14 mouse cellular contexts compared by ENCODE assay signal in genomic region chr4:135913433-135913832, GRCm38 (mm10). TPM values are rescaled to one million over a fixed set of nuclear protein-coding genes. Genes with fewer than 3 reads are reported as not detected.
DNase-seq lines count a peak whose midpoint lies in the region; ATAC-seq and TF ChIP-seq lines count a peak whose summit lies in the region.
"Had no signal": no experiment of that assay in that cellular context is flagged by ENCODE, and none has a peak within 500 bp of the region (broad histone marks: within the 10 kb centered on the region; RNA-seq: fewer than 3 reads in every experiment).

No protein-coding gene starts in this region.

- WGBS in liver, adult 2 months: 53% methylated on average over 4 of the region's 4 CpGs
- WGBS in liver, postnatal 0 days (ENCODE audit: insufficient replicate concordance): 41% methylated on average over 4 of the region's 4 CpGs
- 71% methylated on average over 4 of the region's 4 CpGs for WGBS in intestine, postnatal 0 days

- no peak for DNase-seq in liver, adult 2 months (ENCODE audit: extremely low read depth, low read depth, low spot score)
- DNase-seq in liver (no peak), G1E (ENCODE audit: low spot score) (no peak)
- no peak for DNase-seq in liver, postnatal 0 days
- DNase-seq in kidney, postnatal 4 days: no peak
- DNase-seq: adrenal gland, postnatal 25 days; cerebellum, adult 9-10 months; kidney, adult 9 months; layer of hippocampus, postnatal 36 days; thymus, adult 2 months had no signal

- H3K4me2 ChIP-seq in liver, postnatal 0 days (ENCODE audit: low read depth, low read length): 0 out of 2 replicates have a peak overlapping the region, but pooled peaks have one; percentile 14
- no peak overlapping the region for H3K4me2 ChIP-seq in intestine, postnatal 0 days (replicated peaks; ENCODE audit: low read depth)
- H3K4me2 ChIP-seq: heart, embryonic 13.5 days had no signal

- no peak for TF ChIP-seq CTCF in liver, adult 2 months (IDR thresholded peaks at IDR 0.05; ENCODE audit: low read depth, low read length)
- TF ChIP-seq CTCF in G1E (IDR thresholded peaks at IDR 0.05; ENCODE audit: low read depth, low read length): no peak
- no peak for TF ChIP-seq CTCF in liver, postnatal 0 days (IDR thresholded peaks at IDR 0.05; ENCODE audit: low read depth)
- no peak for TF ChIP-seq CTCF in intestine, postnatal 0 days (IDR thresholded peaks at IDR 0.05; ENCODE audit: low read depth)

- peak; percentile 58 for TF ChIP-seq EP300 in liver, postnatal 0 days (IDR thresholded peaks at IDR 0.05; ENCODE audit: low read depth)

- ATAC-seq in G1E (ENCODE audit: extremely low read depth, insufficient number of reproducible peaks, low FRiP score, poor library complexity, severe bottlenecking): peak; percentile 12; the same call in 1 of the 2 replicates
- ATAC-seq in common myeloid progenitor, adult 5-6 weeks (replicated peaks; ENCODE audit: low read depth, poor library complexity, severe bottlenecking): 0 out of 2 replicates have a peak, but pooled peaks have one; percentile 28
- ATAC-seq in liver, postnatal 0 days: no peak
- ATAC-seq in intestine, postnatal 0 days: no peak
- ATAC-seq: lung, postnatal 0 days had no signal

- no peaks in the 10 kb centered on the region for H3K9me3 ChIP-seq in G1E (replicated peaks)
- H3K9me3 ChIP-seq in liver, postnatal 0 days (ENCODE audit: low read length): no peaks in the 10 kb centered on the region
- H3K9me3 ChIP-seq in intestine, postnatal 0 days (ENCODE audit: control insufficient read depth): no peaks in the 10 kb centered on the region
- H3K9me3 ChIP-seq: heart, embryonic 13.5 days had no signal

- no peak overlapping the region for H3K9ac ChIP-seq in liver, adult 2 months (ENCODE audit: low read depth, low read length)
- no peak overlapping the region for H3K9ac ChIP-seq in liver, postnatal 0 days (replicated peaks)
- no peak overlapping the region for H3K9ac ChIP-seq in intestine, postnatal 0 days (ENCODE audit: low read depth, low read length)
- H3K9ac ChIP-seq: heart, embryonic 13.5 days had no signal

- H3K4me1 ChIP-seq in liver, adult 2 months (ENCODE audit: control insufficient read depth, insufficient read depth, low read length): no peaks in the 10 kb centered on the region; the same call in 1 of the 2 replicates
- H3K4me1 ChIP-seq in G1E (ENCODE audit: insufficient read depth, low read depth, low read length): peaks cover 48% of the 10 kb centered on the region
- peaks cover 7% of the 10 kb centered on the region; the same call in 1 of the 2 replicates for H3K4me1 ChIP-seq in liver, postnatal 0 days (ENCODE audit: insufficient read depth)
- H3K4me1 ChIP-seq in intestine, postnatal 0 days (replicated peaks; ENCODE audit: control insufficient read depth, insufficient read depth, low read length): peaks cover 10% of the 10 kb centered on the region; the same call in 1 of the 2 replicates

- TF ChIP-seq POLR2A in liver, adult 2 months (IDR thresholded peaks at IDR 0.05; ENCODE audit: extremely low read depth, insufficient read depth, low read length): no peak

- peak overlapping the region; percentile 58; the same call in 1 of the 2 replicates for H3K27ac ChIP-seq in liver, adult 2 months (replicated peaks; ENCODE audit: insufficient read depth, low read depth, low read length)
- H3K27ac ChIP-seq in liver, postnatal 0 days (ENCODE audit: low read depth): peak overlapping the region; percentile 40; the same call in 1 of the 2 replicates
- H3K27ac ChIP-seq in intestine, postnatal 0 days (ENCODE audit: low read depth, low read length): no peak overlapping the region
- H3K27ac ChIP-seq: heart, embryonic 13.5 days had no signal

- H3K79me2 ChIP-seq in liver, adult 2 months (ENCODE audit: control insufficient read depth, insufficient read depth, low read length): no peaks in the 10 kb centered on the region

- H3K36me3 ChIP-seq in liver, adult 2 months (ENCODE audit: control insufficient read depth, insufficient read depth, low read length): no peaks in the 10 kb centered on the region
- H3K36me3 ChIP-seq in G1E (replicated peaks): peaks cover 34% of the 10 kb centered on the region
- peaks cover 6% of the 10 kb centered on the region; the same call in 1 of the 2 replicates for H3K36me3 ChIP-seq in liver, postnatal 0 days (replicated peaks; ENCODE audit: insufficient read depth, low read length)
- H3K36me3 ChIP-seq in intestine, postnatal 0 days (ENCODE audit: control insufficient read depth, insufficient read depth): no peaks in the 10 kb centered on the region
- H3K36me3 ChIP-seq: heart, embryonic 13.5 days had no signal

- H3K27me3 ChIP-seq in liver, adult 2 months (ENCODE audit: control insufficient read depth, insufficient read depth, low read length): no peaks in the 10 kb centered on the region
- peaks cover 3% of the 10 kb centered on the region; the same call in 1 of the 2 replicates for H3K27me3 ChIP-seq in G1E (ENCODE audit: insufficient read depth, low read length)
- no peaks in the 10 kb centered on the region for H3K27me3 ChIP-seq in liver, postnatal 0 days (ENCODE audit: insufficient read depth, low read length)
- no peaks in the 10 kb centered on the region for H3K27me3 ChIP-seq in intestine, postnatal 0 days (replicated peaks; ENCODE audit: control insufficient read depth, insufficient read depth, low read length)
- H3K27me3 ChIP-seq: heart, embryonic 13.5 days had no signal

- peak overlapping the region; percentile 43; the same call in 1 of the 2 replicates for H3K4me3 ChIP-seq in liver, adult 2 months (ENCODE audit: insufficient read depth, low read depth, low read length)
- no peak overlapping the region for H3K4me3 ChIP-seq in G1E (ENCODE audit: low read depth, low read length)
- H3K4me3 ChIP-seq in liver, postnatal 0 days (ENCODE audit: low read depth, low read length): no peak overlapping the region
- no peak overlapping the region for H3K4me3 ChIP-seq in intestine, postnatal 0 days (ENCODE audit: low read depth, low read length)
- H3K4me3 ChIP-seq: heart, embryonic 13.5 days had no signal

RNA-seq across cellular contexts. Expression of gene Fuca1, which starts 7.1 kb away (rescaled TPM):
- 45.7 and 46.4 TPM in 2 replicates for total RNA-seq in liver, adult 2 months (2014; rRNA removed)
- polyA plus RNA-seq in liver, adult 2 months (2012; rRNA removed): 54.9 and 58.7 TPM in 2 replicates
- 32.8 and 66.2 TPM in 2 replicates for total RNA-seq in G1E (2014; fragmentation: Nextera tagmentation)
- total RNA-seq in G1E (2017): 149 and 150 TPM in 2 replicates
- polyA plus RNA-seq in G1E (2012): 13.9 and 16.9 TPM in 2 replicates
- total RNA-seq in common myeloid progenitor, adult 5-6 weeks (2017): 70.8 and 71.5 TPM in 2 replicates
- 45.2 and 50.7 TPM in 2 replicates for polyA plus RNA-seq in liver, postnatal 0 days (2015; fragmentation: Nextera tagmentation; extraction: Ambion mirVana)
- polyA plus RNA-seq in intestine, postnatal 0 days (2015; fragmentation: Nextera tagmentation; extraction: Ambion mirVana): 717 and 739 TPM in 2 replicates

RNA-seq across cellular contexts. Expression of gene Cnr2, which starts 18.2 kb away (rescaled TPM):
- total RNA-seq in liver, adult 2 months (2014; rRNA removed): 3.0 and 3.9 TPM in 2 replicates
- 1.4 and 2.1 TPM in 2 replicates for polyA plus RNA-seq in liver, adult 2 months (2012; rRNA removed)
- total RNA-seq in G1E (2014; fragmentation: Nextera tagmentation) (13.4 and 13.6 TPM in 2 replicates), G1E (2017) (28.2 and 30.6 TPM in 2 replicates)
- 4.0 and 5.1 TPM in 2 replicates for polyA plus RNA-seq in G1E (2012)
- 9.4 and 10.9 TPM in 2 replicates for total RNA-seq in common myeloid progenitor, adult 5-6 weeks (2017)
- polyA plus RNA-seq in liver, postnatal 0 days (2015; fragmentation: Nextera tagmentation; extraction: Ambion mirVana): 2.5 and 2.6 TPM in 2 replicates
- polyA plus RNA-seq in intestine, postnatal 0 days (2015; fragmentation: Nextera tagmentation; extraction: Ambion mirVana): 0.14 and 0.24 TPM in 2 replicates

RNA-seq across cellular contexts. Expression of gene Hmgcl, which starts 32.8 kb away (rescaled TPM):
- total RNA-seq in liver, adult 2 months (2014; rRNA removed): 179 and 187 TPM in 2 replicates
- polyA plus RNA-seq in liver, adult 2 months (2012; rRNA removed): 266 and 291 TPM in 2 replicates
- total RNA-seq in G1E (2014; fragmentation: Nextera tagmentation): 19.1 and 22.2 TPM in 2 replicates
- total RNA-seq in G1E (2017): 38.0 and 39.1 TPM in 2 replicates
- 22.6 and 33.3 TPM in 2 replicates for polyA plus RNA-seq in G1E (2012)
- 23.8 and 48.2 TPM in 2 replicates for total RNA-seq in common myeloid progenitor, adult 5-6 weeks (2017)
- 351 and 364 TPM in 2 replicates for polyA plus RNA-seq in liver, postnatal 0 days (2015; fragmentation: Nextera tagmentation; extraction: Ambion mirVana)
- 232 and 235 TPM in 2 replicates for polyA plus RNA-seq in intestine, postnatal 0 days (2015; fragmentation: Nextera tagmentation; extraction: Ambion mirVana)

RNA-seq across cellular contexts. Expression of gene Pnrc2, which starts 39.8 kb away (rescaled TPM):
- total RNA-seq in liver, adult 2 months (2014; rRNA removed): 37.3 and 56.5 TPM in 2 replicates
- 6.7 and 12.2 TPM in 2 replicates for polyA plus RNA-seq in liver, adult 2 months (2012; rRNA removed)
- total RNA-seq in G1E (2014; fragmentation: Nextera tagmentation): 264 and 272 TPM in 2 replicates
- total RNA-seq in G1E (2017): 159 and 197 TPM in 2 replicates
- 7.7 and 7.9 TPM in 2 replicates for polyA plus RNA-seq in G1E (2012)
- total RNA-seq in common myeloid progenitor, adult 5-6 weeks (2017): 146 and 189 TPM in 2 replicates
- polyA plus RNA-seq in liver, postnatal 0 days (2015; fragmentation: Nextera tagmentation; extraction: Ambion mirVana): 53.2 and 55.2 TPM in 2 replicates
- 103 and 114 TPM in 2 replicates for polyA plus RNA-seq in intestine, postnatal 0 days (2015; fragmentation: Nextera tagmentation; extraction: Ambion mirVana)

RNA-seq across cellular contexts. Expression of gene Gale, which starts 50.1 kb away (rescaled TPM):
- 34.2 and 38.5 TPM in 2 replicates for total RNA-seq in liver, adult 2 months (2014; rRNA removed)
- 32.0 and 33.6 TPM in 2 replicates for polyA plus RNA-seq in liver, adult 2 months (2012; rRNA removed)
- 4.3 and 5.0 TPM in 2 replicates for total RNA-seq in G1E (2014; fragmentation: Nextera tagmentation)
- 10.9 and 12.4 TPM in 2 replicates for total RNA-seq in G1E (2017)
- polyA plus RNA-seq in G1E (2012): 19.8 and 23.3 TPM in 2 replicates
- total RNA-seq in common myeloid progenitor, adult 5-6 weeks (2017): 4.1 and 4.2 TPM in 2 replicates
- polyA plus RNA-seq in liver, postnatal 0 days (2015; fragmentation: Nextera tagmentation; extraction: Ambion mirVana): 82.2 and 96.5 TPM in 2 replicates
- 99.5 and 131 TPM in 2 replicates for polyA plus RNA-seq in intestine, postnatal 0 days (2015; fragmentation: Nextera tagmentation; extraction: Ambion mirVana)

Comparison
In these comparisons a context has a peak if more than half of its experiments do, and no peak if none do; other contexts are left out.
1. ATAC-seq: peak in G1E (single experiment) and common myeloid progenitor, adult 5-6 weeks (single experiment); none in liver, postnatal 0 days (single experiment) and intestine, postnatal 0 days (single experiment).
2. RNA of gene Fuca1, which starts 7.1 kb away (polyA plus RNA-seq): 717 to 739 TPM in intestine, postnatal 0 days; 54.9 to 58.7 TPM in liver, adult 2 months, 45.2 to 50.7 TPM in liver, postnatal 0 days and 13.9 to 16.9 TPM in G1E; every median in the first group is over 10 times any median in the second.